Mouse (Mus musculus): Measurements from ENCODE around the gene Naga.
"Not testable (repeated sequence)": the region's sequence is repeated elsewhere in the genome, so short reads cannot be mapped to it uniquely, and the experiment has no call there.

Gene Naga

GRCm38 (mm10) chr15:82338593-82339112 is at the start of gene Naga, which contains the start of the genes Pheta2 and Smdt1:
TSS of gene Naga (minus strand) at chr15:82338925.
TSS of gene Pheta2 (plus strand) at chr15:82338942.
TSS of gene Smdt1 (plus strand) at chr15:82338959.
- peak; percentile 98 for DNase-seq

GRCm38 (mm10) chr15:82385729-82386128 is 47.0 kb upstream of the Naga start:
- DNase-seq: no peak

GRCm38 (mm10) chr15:82382441-82382840 is 43.7 kb upstream of the Naga start:
- DNase-seq: no peak

GRCm38 (mm10) chr15:82380714-82381062 is 42.0 kb upstream of the Naga start:
- no peak for DNase-seq

- peak; percentile 78 for DNase-seq
These were observed 41.4 kb upstream of the Naga start, which contains the start of gene Cyp2d22 for GRCm38 (mm10) chr15:82379871-82380713. TSS of gene Cyp2d22 (minus strand) at chr15:82380260.

GRCm38 (mm10) chr15:82379511-82379870 is 40.8 kb upstream of the Naga start:
- no peak for DNase-seq

- DNase-seq: peak; percentile 40
These were observed 39.8 kb upstream of the Naga start for GRCm38 (mm10) chr15:82378261-82379180.

- no peak for DNase-seq
These were observed 39.0 kb upstream of the Naga start for GRCm38 (mm10) chr15:82377701-82378100.

GRCm38 (mm10) chr15:82376393-82377138 is 37.8 kb upstream of the Naga start:
- peak; percentile 83 for DNase-seq

GRCm38 (mm10) chr15:82375855-82376254 is 37.1 kb upstream of the Naga start:
- DNase-seq: no peak

- no peak for DNase-seq
These were observed 35.7 kb upstream of the Naga start for GRCm38 (mm10) chr15:82374437-82374836.

- no peak for DNase-seq
These were observed 34.3 kb upstream of the Naga start for GRCm38 (mm10) chr15:82372991-82373390.

- no peak for DNase-seq
These were observed 33.7 kb upstream of the Naga start for GRCm38 (mm10) chr15:82372446-82372845.

GRCm38 (mm10) chr15:82368851-82369250 is 30.1 kb upstream of the Naga start:
- DNase-seq: no peak

- no peak for DNase-seq
These were observed 29.4 kb upstream of the Naga start for GRCm38 (mm10) chr15:82368146-82368545.

- not testable (repeated sequence) for DNase-seq
These were observed 25.8 kb upstream of the Naga start for GRCm38 (mm10) chr15:82364561-82364960.

GRCm38 (mm10) chr15:82363801-82364200 is 25.1 kb upstream of the Naga start:
- not testable (repeated sequence) for DNase-seq

GRCm38 (mm10) chr15:82362234-82362633 is 23.5 kb upstream of the Naga start:
- DNase-seq: no peak

- DNase-seq: no peak
These were observed 22.8 kb upstream of the Naga start for GRCm38 (mm10) chr15:82361459-82362018.

GRCm38 (mm10) chr15:82358431-82359260 is 19.9 kb upstream of the Naga start:
- DNase-seq: no peak

Data from retina, postnatal 1 day (tissue).